Mouse (Mus musculus): ENCODE results near the gene Sphk2.

GRCm38 (mm10) chr7:45665303-45666138, 52.3 kb downstream of the Sphk2 start:
- TF ChIP-seq CTCF (IDR thresholded peaks at IDR 0.05; ENCODE audit: low read depth) (no peak), EP300 (IDR thresholded peaks at IDR 0.05; ENCODE audit: low read depth) (no peak)
